Mouse (Mus musculus) neural tube, embryonic 14.5 days (tissue): ENCODE data around the gene Eri3. TPM values are rescaled to one million over a fixed set of nuclear protein-coding genes. Genes with fewer than 3 reads are reported as not detected.

Experiments used
- ATAC-seq: fragments of 200-750 bp; cut with Nextera tagmentation; 2 replicates; pipeline ENCODE4 v1.8.0; 2017; ENCODE audit warnings: low read depth, mild to moderate bottlenecking, moderate TSS enrichment, moderate library complexity
- H3K27ac ChIP-seq: fragments of 300-500 bp; sonication (generic); 2 replicates; pipeline ENCODE4 v1.5.1; 2014; ENCODE audit warnings: low read depth, mild to moderate bottlenecking, control low read depth, low read length, moderate library complexity, mixed read lengths
- H3K27me3 ChIP-seq: fragments of 300-500 bp; sonication (generic); 2 replicates; pipeline ENCODE4 v1.6.1; 2014; ENCODE audit warnings: low read length; ENCODE audit not compliant: control insufficient read depth, insufficient read depth
- H3K36me3 ChIP-seq: fragments of 300-500 bp; sonication (generic); 2 replicates; pipeline ENCODE4 v1.6.1; 2014; ENCODE audit warnings: low read length, mixed read lengths; ENCODE audit not compliant: control insufficient read depth, insufficient read depth
- H3K4me1 ChIP-seq: fragments of 300-500 bp; sonication (generic); 2 replicates; pipeline ENCODE4 v1.6.1; 2014; ENCODE audit warnings: low read length; ENCODE audit not compliant: control insufficient read depth, insufficient read depth
- H3K4me2 ChIP-seq: fragments of 300-500 bp; sonication (generic); 2 replicates; pipeline ENCODE4 v1.6.1; 2014; ENCODE audit warnings: mild to moderate bottlenecking, low read depth, low read length, control low read depth
- H3K4me3 ChIP-seq: fragments of 300-500 bp; sonication (generic); 2 replicates; pipeline ENCODE4 v1.5.1; 2014; ENCODE audit warnings: low read depth, low read length, control low read depth, mixed read lengths
- H3K9ac ChIP-seq: fragments of 300-500 bp; sonication (generic); replicated peaks from 2 replicates; pipeline ENCODE4 v1.6.1; 2014; ENCODE audit warnings: low read depth, mild to moderate bottlenecking, control low read depth, low read length, mixed read lengths
- H3K9me3 ChIP-seq: fragments of 300-500 bp; sonication (generic); 2 replicates; pipeline ENCODE4 v1.6.1; 2016; ENCODE audit warnings: low read length; ENCODE audit not compliant: control insufficient read depth
- WGBS: fragments of 180-500 bp; shearing (Covaris S2); extraction: QIAGEN DNeasy Blood & Tissue Kit; methylation state at CpG from one replicate; pipeline ENCODE4 v1.1.7; 2014; 5-methylcytosine and 5-hydroxymethylcytosine counted together
- polyA plus RNA-seq: library from polyadenylated mRNA; unstranded; fragments of >200 nt; fragmentation: Nextera tagmentation; extraction: Ambion mirVana; gene quantifications from 2 replicates; pipeline ENCODE4 v1.2.1, GENCODE M21; 2014

Eri3 gene
- polyA plus RNA-seq, 1 experiment from 2014 or later = 291 TPM

DNA sequence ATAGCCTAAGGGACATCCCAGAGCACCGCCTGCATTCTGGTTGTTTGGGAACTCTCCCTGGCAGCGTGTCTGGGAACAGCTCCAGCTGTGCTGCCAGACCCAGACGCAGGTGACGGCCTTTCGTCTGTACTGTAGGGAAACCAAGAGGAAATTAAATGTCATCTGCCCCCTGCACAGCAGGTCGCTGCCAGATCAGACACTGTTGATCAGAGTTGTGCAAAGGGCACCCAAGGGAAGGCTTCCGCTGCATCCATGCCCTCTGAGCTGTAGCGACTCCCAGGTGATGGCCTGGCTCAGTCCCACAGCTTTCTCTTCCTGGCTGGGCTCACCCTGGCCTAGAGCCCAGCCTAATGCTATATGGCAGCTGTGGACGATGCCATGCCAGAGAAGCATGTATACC, 58.1 kb downstream of the Eri3 start:
- no peak overlapping the region for H3K4me3 ChIP-seq
- H3K9me3 ChIP-seq = no peaks in the 10 kb centered on the region
- H3K4me1 ChIP-seq = peaks cover 18% of the 10 kb centered on the region
- H3K36me3 ChIP-seq = peaks cover 6% of the 10 kb centered on the region; the same call in 1 of the 2 replicates
- peak; percentile 71 for ATAC-seq
- 42% methylated on average over 9 of the region's 9 CpGs for WGBS
- H3K27ac ChIP-seq = no peak overlapping the region
- H3K9ac ChIP-seq = no peak overlapping the region
- H3K27me3 ChIP-seq = no peaks in the 10 kb centered on the region
- H3K4me2 ChIP-seq = no peak overlapping the region

DNA sequence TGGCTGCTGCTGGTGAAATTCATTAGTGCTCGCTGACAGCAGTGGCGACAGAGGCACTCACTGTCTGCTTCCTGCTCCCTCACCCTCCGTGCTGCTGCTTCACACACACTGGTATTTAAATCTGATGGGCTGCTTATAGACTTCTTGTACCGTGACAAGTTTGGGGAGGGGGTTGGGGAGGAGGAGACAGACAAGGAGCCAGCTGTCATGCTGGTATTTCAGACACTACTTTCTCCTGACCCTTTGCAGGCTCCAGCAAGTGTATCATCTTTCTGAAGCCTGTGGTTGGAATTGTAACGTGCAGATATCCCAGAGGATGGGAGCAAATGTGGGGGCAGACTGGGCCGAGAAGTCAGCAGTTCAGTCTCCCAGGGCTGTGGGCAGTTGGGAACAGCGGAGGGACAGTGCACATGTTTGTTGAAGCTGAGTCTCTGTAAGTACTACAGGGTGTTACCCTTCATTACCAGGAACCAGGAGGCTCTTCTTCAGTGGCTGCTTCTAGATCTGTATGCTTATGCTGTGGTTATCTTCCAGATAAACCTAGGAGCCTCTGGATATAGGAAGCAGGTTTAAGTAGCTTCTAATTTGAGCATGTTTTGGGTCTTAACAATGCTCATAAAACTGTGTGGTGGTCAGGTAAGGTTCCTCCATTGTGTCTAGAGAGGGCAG, 59.3 kb downstream of the Eri3 start:
- Histone ChIP-seq H3K4me1 (peaks cover 18% of the 10 kb centered on the region), H3K9me3 (no peaks in the 10 kb centered on the region), H3K27me3 (no peaks in the 10 kb centered on the region), H3K36me3 (peaks cover 10% of the 10 kb centered on the region; the same call in 1 of the 2 replicates), H3K4me3 (no peak overlapping the region), H3K4me2 (no peak overlapping the region), H3K9ac (no peak overlapping the region), H3K27ac (no peak overlapping the region)
- WGBS = 53% methylated on average over 7 of the region's 7 CpGs
- ATAC-seq = no peak

DNA sequence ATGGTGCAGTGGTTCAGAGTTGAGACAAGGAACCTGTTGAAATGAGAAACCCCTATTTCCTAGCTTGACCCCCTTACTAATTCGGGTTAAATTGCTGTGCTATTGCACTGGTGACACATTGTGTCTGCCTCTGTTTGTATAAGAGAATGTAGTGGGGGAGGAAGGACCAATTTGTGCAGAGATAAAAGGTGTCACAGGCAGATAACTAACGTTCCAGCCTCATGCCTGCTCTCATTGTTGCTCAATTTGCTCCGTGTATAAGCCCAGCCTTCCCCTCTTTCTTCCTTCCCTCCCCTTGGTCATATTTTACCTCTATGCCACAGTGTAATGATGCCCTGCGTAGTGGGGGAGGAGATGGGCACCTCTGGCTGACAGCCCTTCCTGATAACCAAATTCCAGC, 61.2 kb downstream of the Eri3 start:
- H3K9me3 ChIP-seq = no peaks in the 10 kb centered on the region
- no peak overlapping the region for H3K9ac ChIP-seq
- H3K4me3 ChIP-seq = no peak overlapping the region
- no peak for ATAC-seq
- H3K4me2 ChIP-seq = no peak overlapping the region
- no peaks in the 10 kb centered on the region for H3K27me3 ChIP-seq
- 31% methylated on average over 4 of the region's 4 CpGs for WGBS
- peaks cover 21% of the 10 kb centered on the region for H3K36me3 ChIP-seq
- no peaks in the 10 kb centered on the region; the same call in 1 of the 2 replicates for H3K4me1 ChIP-seq
- no peak overlapping the region for H3K27ac ChIP-seq

DNA sequence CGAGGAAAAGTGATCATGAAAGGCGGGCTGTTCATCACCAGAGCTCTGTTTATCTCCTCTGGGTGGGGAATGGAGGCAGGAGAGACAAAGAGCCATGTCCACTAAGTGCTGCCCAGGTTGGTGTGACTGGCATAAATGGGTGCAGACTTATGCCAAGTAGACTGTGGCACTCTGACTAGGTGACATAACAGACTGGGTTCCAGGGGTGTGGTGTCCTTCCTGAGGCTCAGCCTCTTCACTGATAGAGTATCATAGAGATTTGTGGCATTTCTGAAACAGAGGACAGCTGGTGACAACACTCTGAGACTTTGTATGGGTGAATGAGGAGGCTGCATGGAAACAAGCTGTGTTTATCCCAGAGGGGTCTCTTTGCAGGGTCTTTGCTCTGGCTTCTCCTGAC, 61.6 kb downstream of the Eri3 start:
- no peak for ATAC-seq
- Histone ChIP-seq H3K4me1 (no peaks in the 10 kb centered on the region), H3K9ac (no peak overlapping the region), H3K36me3 (peaks cover 21% of the 10 kb centered on the region), H3K4me3 (no peak overlapping the region), H3K4me2 (no peak overlapping the region), H3K27ac (no peak overlapping the region), H3K9me3 (no peaks in the 10 kb centered on the region), H3K27me3 (no peaks in the 10 kb centered on the region)
- 59% methylated on average over 2 of the region's 2 CpGs for WGBS

DNA sequence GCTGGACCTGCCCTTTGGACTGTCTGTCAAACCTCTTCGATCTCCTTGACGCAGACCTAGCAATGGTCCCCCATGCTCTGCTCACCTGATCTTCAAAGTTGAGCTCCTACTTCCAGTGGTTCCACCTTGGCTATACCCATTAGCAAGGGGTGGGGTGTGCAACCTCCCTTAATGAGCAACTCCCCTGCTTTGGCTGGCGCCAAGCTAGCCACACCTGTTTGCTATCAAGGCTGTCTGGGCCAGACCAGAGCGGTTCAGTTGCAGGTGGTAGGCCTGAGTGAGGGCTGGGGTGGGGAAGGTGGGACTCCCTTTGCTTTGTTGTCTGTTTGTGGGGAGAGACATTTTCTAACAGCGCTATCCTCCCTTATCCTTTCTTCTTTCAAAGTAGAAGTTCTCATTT, 62.5 kb downstream of the Eri3 start:
- H3K4me3 ChIP-seq = no peak overlapping the region
- no peaks in the 10 kb centered on the region for H3K4me1 ChIP-seq
- 97% methylated on average over 5 of the region's 5 CpGs for WGBS
- H3K9ac ChIP-seq = no peak overlapping the region
- ATAC-seq = no peak
- no peak overlapping the region for H3K27ac ChIP-seq
- H3K36me3 ChIP-seq = peaks cover 21% of the 10 kb centered on the region
- no peak overlapping the region for H3K4me2 ChIP-seq
- no peaks in the 10 kb centered on the region for H3K9me3 ChIP-seq
- H3K27me3 ChIP-seq = no peaks in the 10 kb centered on the region

DNA sequence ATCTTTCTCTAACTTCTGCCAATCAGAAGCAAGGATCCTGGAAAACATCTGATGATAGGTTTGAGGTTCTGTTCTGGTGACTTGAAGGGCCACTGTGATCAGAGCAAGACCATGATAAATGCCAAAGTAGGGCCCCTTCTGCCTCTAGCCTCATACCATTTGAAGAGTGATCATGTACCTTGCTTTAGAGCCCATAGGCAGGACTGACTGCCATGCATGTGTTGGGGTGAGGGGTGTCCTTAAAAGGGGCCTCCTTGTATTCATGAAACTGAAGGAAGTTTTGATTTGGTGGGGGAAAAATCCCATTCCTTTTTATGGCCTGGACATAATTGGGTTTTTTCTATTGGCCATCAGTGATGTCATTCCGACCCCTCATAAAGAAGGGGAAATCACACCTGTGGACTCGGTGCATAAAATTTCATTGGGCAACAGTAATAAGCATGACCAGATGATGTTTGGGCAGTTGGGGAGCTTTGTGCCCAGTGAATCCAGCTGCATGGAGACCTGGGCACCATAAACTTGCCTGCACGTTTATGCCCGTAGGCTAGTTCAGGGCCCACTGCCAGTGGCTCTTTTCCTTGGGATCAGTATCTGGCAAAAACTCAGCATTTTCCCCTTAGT, 63.1 kb downstream of the Eri3 start:
- peaks cover 21% of the 10 kb centered on the region for H3K36me3 ChIP-seq
- H3K27ac ChIP-seq = no peak overlapping the region
- no peak for ATAC-seq
- no peak overlapping the region for H3K9ac ChIP-seq
- H3K27me3 ChIP-seq = no peaks in the 10 kb centered on the region
- H3K4me2 ChIP-seq = no peak overlapping the region
- no peaks in the 10 kb centered on the region for H3K9me3 ChIP-seq
- WGBS = 81% methylated on average over 4 of the region's 4 CpGs
- no peaks in the 10 kb centered on the region for H3K4me1 ChIP-seq
- H3K4me3 ChIP-seq = no peak overlapping the region

DNA sequence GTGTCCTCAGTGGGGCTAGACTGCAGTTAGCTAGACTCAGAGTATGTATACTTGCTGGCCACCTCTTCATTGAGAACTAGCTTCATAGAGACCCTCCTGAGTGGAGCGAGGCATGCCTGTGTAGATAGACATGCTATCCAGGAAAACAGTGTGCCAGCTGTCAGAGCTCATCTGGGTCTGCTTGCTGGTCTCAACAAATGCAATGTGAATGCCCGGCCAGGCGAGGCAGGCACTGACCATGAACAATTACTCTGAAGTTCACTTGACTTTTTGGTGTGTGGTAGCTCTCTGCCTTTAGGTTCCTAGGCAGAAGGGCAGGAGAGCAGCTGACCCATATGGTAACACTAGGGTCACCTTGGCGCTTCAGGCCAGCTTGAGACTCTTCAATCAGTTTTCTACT, 66.4 kb downstream of the Eri3 start:
- Histone ChIP-seq H3K27ac (no peak overlapping the region), H3K4me1 (no peaks in the 10 kb centered on the region), H3K4me3 (no peak overlapping the region), H3K27me3 (no peaks in the 10 kb centered on the region), H3K4me2 (no peak overlapping the region), H3K9ac (no peak overlapping the region), H3K36me3 (peaks cover 25% of the 10 kb centered on the region), H3K9me3 (no peaks in the 10 kb centered on the region)
- ATAC-seq = no peak
- 94% methylated on average over 4 of the region's 4 CpGs for WGBS

DNA sequence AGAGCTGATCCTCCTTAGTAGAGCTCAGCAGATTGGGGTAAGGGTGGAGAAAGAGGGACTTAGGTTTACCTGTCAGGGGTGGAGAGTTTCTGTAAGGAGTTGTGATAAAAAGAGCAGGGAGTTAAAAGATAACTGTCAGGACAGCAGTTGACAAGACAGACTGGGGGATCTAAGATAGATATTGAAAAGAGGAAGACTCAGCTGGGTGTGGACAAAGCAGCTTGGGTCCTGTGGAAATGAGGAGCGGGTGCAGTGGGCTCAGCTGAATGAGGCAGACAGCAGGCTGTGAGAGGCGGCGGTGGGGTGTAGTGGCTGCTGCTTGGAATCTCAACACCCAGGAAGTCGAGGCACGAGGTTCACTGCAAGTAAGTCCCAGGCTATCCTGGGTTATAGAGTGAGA, 72.1 kb downstream of the Eri3 start:
- no peak overlapping the region for H3K4me3 ChIP-seq
- no peak overlapping the region for H3K4me2 ChIP-seq
- no peaks in the 10 kb centered on the region for H3K9me3 ChIP-seq
- H3K27me3 ChIP-seq = no peaks in the 10 kb centered on the region
- H3K9ac ChIP-seq = no peak overlapping the region
- 87% methylated on average over 5 of the region's 5 CpGs for WGBS
- peaks cover 4% of the 10 kb centered on the region; the same call in 1 of the 2 replicates for H3K36me3 ChIP-seq
- H3K4me1 ChIP-seq = peaks cover 9% of the 10 kb centered on the region; the same call in 1 of the 2 replicates
- no peak overlapping the region for H3K27ac ChIP-seq
- ATAC-seq = no peak

DNA sequence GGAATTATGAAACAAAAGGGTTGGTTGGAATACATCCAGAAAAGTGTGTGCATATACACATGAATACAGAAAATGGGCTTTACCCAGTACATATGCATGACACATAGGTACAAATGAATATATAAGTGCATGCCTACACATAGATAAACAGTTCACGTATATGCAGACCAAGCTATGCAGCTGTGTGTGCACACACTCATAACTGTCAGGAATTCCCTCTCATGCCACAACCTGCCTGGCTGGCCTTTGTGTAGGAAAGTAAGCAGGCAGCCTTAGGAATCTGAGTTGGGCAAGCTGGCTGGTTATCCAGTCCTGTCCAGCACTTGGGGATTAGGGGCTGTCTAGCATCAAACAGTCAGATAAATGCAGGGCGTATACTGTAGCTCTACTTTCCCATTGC, 72.9 kb downstream of the Eri3 start:
- WGBS = 77% methylated on average over 2 of the region's 2 CpGs

More for the DNA sequence above, 72.9 kb downstream of the Eri3 start:
- Histone ChIP-seq H3K9me3 (no peaks in the 10 kb centered on the region), H3K4me1 (peaks cover 9% of the 10 kb centered on the region; the same call in 1 of the 2 replicates), H3K9ac (no peak overlapping the region), H3K27me3 (no peaks in the 10 kb centered on the region), H3K27ac (no peak overlapping the region), H3K36me3 (peaks cover 4% of the 10 kb centered on the region; the same call in 1 of the 2 replicates), H3K4me2 (no peak overlapping the region), H3K4me3 (no peak overlapping the region)
- ATAC-seq = no peak
